Mouse (Mus musculus) thymus, adult 2 months (tissue): Measurements from ENCODE around the gene Esr1. TPM values are rescaled to one million over a fixed set of nuclear protein-coding genes. Genes with fewer than 3 reads are reported as not detected.

ENCODE experiments used
- DNase-seq: peaks from one replicate; pipeline ENCODE4 v3.0.0; 2021
- H3K27ac ChIP-seq: fragments of 200-500 bp; 2 replicates; pipeline ENCODE4 v1.5.1; 2012; ENCODE audit warnings: low read length, control low read depth; ENCODE audit not compliant: control insufficient read depth, insufficient read depth
- H3K27me3 ChIP-seq: fragments of 200-500 bp; 2 replicates; pipeline ENCODE4 v1.6.1; 2012; ENCODE audit warnings: mild to moderate bottlenecking, low read length, moderate library complexity, mixed read lengths; ENCODE audit not compliant: control insufficient read depth, insufficient read depth
- H3K36me3 ChIP-seq: fragments of 200-500 bp; 2 replicates; pipeline ENCODE4 v1.6.1; 2012; ENCODE audit warnings: mild to moderate bottlenecking, low read length, moderate library complexity; ENCODE audit not compliant: control insufficient read depth, insufficient read depth
- H3K4me1 ChIP-seq: fragments of 200-500 bp; replicated peaks from 2 replicates; pipeline ENCODE4 v1.6.1; 2012; ENCODE audit warnings: low read length; ENCODE audit not compliant: control insufficient read depth, insufficient read depth
- H3K4me3 ChIP-seq: fragments of 200-500 bp; 2 replicates; pipeline ENCODE4 v1.5.1; 2012; ENCODE audit warnings: mild to moderate bottlenecking, low read length, control low read depth, moderate library complexity; ENCODE audit not compliant: control insufficient read depth, insufficient read depth
- CTCF ChIP-seq: fragments of 200-500 bp; IDR thresholded peaks from 2 replicates; pipeline ENCODE4 v1.5.1; 2012; ENCODE audit warnings: mild to moderate bottlenecking, control low read depth, low read length, moderate library complexity, borderline replicate concordance; ENCODE audit not compliant: control insufficient read depth, poor library complexity, insufficient read depth; ENCODE audit errors: extremely low read depth
- POLR2A ChIP-seq: fragments of 200-500 bp; IDR thresholded peaks from 2 replicates; pipeline ENCODE4 v1.6.1; 2012; ENCODE audit warnings: mild to moderate bottlenecking, low read length, control low read depth, moderate library complexity; ENCODE audit not compliant: control insufficient read depth, poor library complexity, insufficient read depth; ENCODE audit errors: extremely low read depth
- WGBS: fragments of 180-500 bp; shearing (Covaris S2); methylation state at CpG from one replicate; pipeline ENCODE4 v1.1.7; 2018; 5-methylcytosine and 5-hydroxymethylcytosine counted together
- polyA plus RNA-seq: library from polyadenylated mRNA; depleted of rRNA; stranded (reverse); fragments of >200 nt; gene quantifications from 2 replicates; pipeline ENCODE4 v1.2.3, GENCODE M21; 2012

The Esr1 gene
- polyA plus RNA-seq, 1 experiment, result 3.4 TPM

- Histone ChIP-seq H3K36me3 (no peaks in the 10 kb centered on the region), H3K27me3 (no peaks in the 10 kb centered on the region), H3K4me1 (no peaks in the 10 kb centered on the region), H3K27ac (no peak overlapping the region), H3K4me3 (no peak overlapping the region)
- no peak for TF ChIP-seq POLR2A
- TF ChIP-seq CTCF, result no peak
- no peak for DNase-seq
- WGBS, result 88% methylated on average over 1 of the region's 1 CpGs
Measured at GRCm38 (mm10) chr10:4965768-4966167, 354.4 kb downstream of the Esr1 start.

- H3K27me3 ChIP-seq, result no peaks in the 10 kb centered on the region
- no peak for TF ChIP-seq CTCF
- no peak for TF ChIP-seq POLR2A
- no peak overlapping the region for H3K4me3 ChIP-seq
- no peak overlapping the region for H3K27ac ChIP-seq
- H3K36me3 ChIP-seq, result no peaks in the 10 kb centered on the region
- no peaks in the 10 kb centered on the region for H3K4me1 ChIP-seq
- WGBS, result 70% methylated on average over 7 of the region's 7 CpGs
- no peak for DNase-seq
Measured at GRCm38 (mm10) chr10:4971156-4971555, 359.8 kb downstream of the Esr1 start.

GRCm38 (mm10) chr10:4971586-4971985, 360.2 kb downstream of the Esr1 start:
- no peak overlapping the region for H3K4me3 ChIP-seq
- no peak for DNase-seq
- TF ChIP-seq POLR2A (no peak), CTCF (no peak)
- no peak overlapping the region for H3K27ac ChIP-seq
- H3K4me1 ChIP-seq, result no peaks in the 10 kb centered on the region
- no peaks in the 10 kb centered on the region for H3K36me3 ChIP-seq
- no peaks in the 10 kb centered on the region for H3K27me3 ChIP-seq

- DNase-seq, result no peak
- Histone ChIP-seq H3K4me1 (no peaks in the 10 kb centered on the region), H3K27ac (no peak overlapping the region), H3K36me3 (no peaks in the 10 kb centered on the region), H3K4me3 (no peak overlapping the region), H3K27me3 (no peaks in the 10 kb centered on the region)
- WGBS, result 25% methylated on average over 2 of the region's 2 CpGs
- TF ChIP-seq POLR2A (no peak), CTCF (no peak)
Measured at GRCm38 (mm10) chr10:4972026-4972425, 360.6 kb downstream of the Esr1 start.

GRCm38 (mm10) chr10:4974246-4974645, 362.9 kb downstream of the Esr1 start:
- DNase-seq, result no peak
- Histone ChIP-seq H3K27ac (no peak overlapping the region), H3K4me1 (no peaks in the 10 kb centered on the region), H3K36me3 (no peaks in the 10 kb centered on the region), H3K4me3 (no peak overlapping the region), H3K27me3 (no peaks in the 10 kb centered on the region)
- no peak for TF ChIP-seq POLR2A
- no peak for TF ChIP-seq CTCF
- WGBS, result 97% methylated on average over 4 of the region's 4 CpGs

GRCm38 (mm10) chr10:4976557-4976956, 365.2 kb downstream of the Esr1 start:
- Histone ChIP-seq H3K36me3 (no peaks in the 10 kb centered on the region), H3K4me1 (no peaks in the 10 kb centered on the region), H3K27ac (no peak overlapping the region), H3K27me3 (no peaks in the 10 kb centered on the region), H3K4me3 (no peak overlapping the region)
- no peak for DNase-seq
- 97% methylated on average over 2 of the region's 2 CpGs for WGBS
- no peak for TF ChIP-seq CTCF
- TF ChIP-seq POLR2A, result no peak

- H3K4me1 ChIP-seq, result no peaks in the 10 kb centered on the region
- no peak for TF ChIP-seq POLR2A
- no peak for TF ChIP-seq CTCF
- no peak overlapping the region for H3K27ac ChIP-seq
- 12% methylated on average over 3 of the region's 3 CpGs for WGBS
- DNase-seq, result no peak
- no peaks in the 10 kb centered on the region for H3K36me3 ChIP-seq
- no peaks in the 10 kb centered on the region for H3K27me3 ChIP-seq
- no peak overlapping the region for H3K4me3 ChIP-seq
Measured at GRCm38 (mm10) chr10:4977374-4977773, 366.0 kb downstream of the Esr1 start.
